Mouse (Mus musculus) midbrain, postnatal 0 days (tissue): ENCODE data around the gene Prkcg. TPM values are rescaled to one million over a fixed set of nuclear protein-coding genes. Genes with fewer than 3 reads are reported as not detected.

ENCODE experiments used
- ATAC-seq: fragments of 200-750 bp; cut with Nextera tagmentation; 2 replicates; pipeline ENCODE4 v1.8.0; 2017; ENCODE audit warnings: moderate number of reproducible peaks, mild to moderate bottlenecking, moderate TSS enrichment, moderate library complexity; ENCODE audit not compliant: low FRiP score
- DNase-seq: peaks from one replicate; pipeline ENCODE4 v3.0.0-alpha.2; 2015; ENCODE audit warnings: low spot score
- H3K27ac ChIP-seq: fragments of 300-500 bp; sonication (generic); 2 replicates; pipeline ENCODE4 v1.5.1; 2014; ENCODE audit warnings: low read depth, mild to moderate bottlenecking, low read length, mixed read lengths
- H3K27me3 ChIP-seq: fragments of 300-500 bp; sonication (generic); 2 replicates; pipeline ENCODE4 v1.6.1; 2014; ENCODE audit warnings: low read length, control low read depth, mixed read lengths; ENCODE audit not compliant: insufficient read depth
- H3K36me3 ChIP-seq: fragments of 300-500 bp; sonication (generic); 2 replicates; pipeline ENCODE4 v1.6.1; 2014; ENCODE audit warnings: low read length, control low read depth, mixed read lengths; ENCODE audit not compliant: insufficient read depth
- H3K4me1 ChIP-seq: fragments of 300-500 bp; sonication (generic); 2 replicates; pipeline ENCODE4 v1.6.1; 2014; ENCODE audit warnings: mild to moderate bottlenecking, control low read depth, antibody characterized with exemption, low read length, mixed read lengths; ENCODE audit not compliant: insufficient read depth
- H3K4me2 ChIP-seq: fragments of 300-500 bp; sonication (generic); 2 replicates; pipeline ENCODE4 v1.6.1; 2014; ENCODE audit warnings: low read depth, mild to moderate bottlenecking, low read length, mixed read lengths; ENCODE audit not compliant: poor library complexity, severe bottlenecking
- H3K4me3 ChIP-seq: fragments of 300-500 bp; sonication (generic); 2 replicates; pipeline ENCODE4 v1.5.1; 2014; ENCODE audit warnings: low read depth, mild to moderate bottlenecking, low read length, moderate library complexity
- H3K9ac ChIP-seq: fragments of 300-500 bp; sonication (generic); replicated peaks from 2 replicates; pipeline ENCODE4 v1.6.1; 2014; ENCODE audit warnings: mild to moderate bottlenecking, low read length, moderate library complexity, mixed read lengths; ENCODE audit not compliant: poor library complexity, severe bottlenecking
- H3K9me3 ChIP-seq: fragments of 300-500 bp; sonication (generic); 2 replicates; pipeline ENCODE4 v1.6.1; 2016; ENCODE audit warnings: low read length, control low read depth
- CTCF ChIP-seq: IDR thresholded peaks from 2 replicates; pipeline ENCODE4 v1.5.1; 2016; ENCODE audit warnings: antibody characterized with exemption, mild to moderate bottlenecking
- WGBS: fragments of 180-500 bp; shearing (Covaris S2); extraction: QIAGEN DNeasy Blood & Tissue Kit; methylation state at CpG from one replicate; pipeline ENCODE4 v1.1.7; 2014; 5-methylcytosine and 5-hydroxymethylcytosine counted together
- polyA plus RNA-seq: library from polyadenylated mRNA; unstranded; fragments of >200 nt; fragmentation: Nextera tagmentation; extraction: Ambion mirVana; gene quantifications from 2 replicates; pipeline ENCODE4 v1.2.1, GENCODE M21; 2015
- total RNA-seq: library from RNA; depleted of rRNA; stranded (reverse); fragments of >200 nt; gene quantifications from 2 replicates; pipeline ENCODE4 v1.2.3, GENCODE M21; 2014

Gene Prkcg
- total and polyA plus RNA-seq, 2 experiments from 2014 or later: 7.4 to 11.5 TPM

DNA sequence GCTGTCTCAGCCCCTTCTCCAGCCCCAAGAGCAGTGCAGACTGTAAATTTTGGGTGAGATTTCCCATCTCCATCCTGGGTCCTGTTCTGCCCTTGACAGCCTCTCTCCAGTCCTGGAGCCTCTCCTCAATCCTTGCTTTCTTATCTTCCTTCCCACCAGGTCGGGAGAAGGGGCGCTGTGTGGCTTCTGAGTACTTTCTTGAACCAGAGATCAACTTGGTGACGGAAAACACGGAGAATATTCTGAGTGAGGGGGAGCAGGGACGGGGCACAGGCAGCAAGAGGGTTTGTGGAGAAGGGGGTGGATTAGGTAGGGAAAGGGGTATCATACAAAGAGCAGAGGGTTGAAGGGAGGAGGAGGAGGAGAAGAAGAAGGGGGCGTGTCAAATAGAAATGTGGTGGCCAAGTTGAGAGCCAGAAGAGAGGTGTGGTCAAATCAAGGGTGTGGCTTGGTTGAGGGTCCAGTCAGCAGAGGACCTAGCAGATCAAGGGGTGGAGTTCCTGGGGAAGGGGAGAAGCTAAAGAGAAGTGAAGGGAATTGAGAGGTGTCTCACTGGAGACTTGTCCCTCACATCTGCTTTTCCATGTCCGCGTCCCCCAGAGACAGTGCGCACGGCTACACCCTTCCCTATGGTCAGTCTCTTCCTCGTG lies 49.4 kb downstream of the Prkcg start:
- Histone ChIP-seq H3K36me3 (peaks cover 14% of the 10 kb centered on the region), H3K9me3 (no peaks in the 10 kb centered on the region), H3K27me3 (no peaks in the 10 kb centered on the region), H3K9ac (no peak overlapping the region), H3K4me1 (peaks cover 8% of the 10 kb centered on the region; the same call in 1 of the 2 replicates), H3K4me3 (no peak overlapping the region), H3K4me2 (no peak overlapping the region), H3K27ac (no peak overlapping the region)
- no peak for ATAC-seq
- TF ChIP-seq CTCF: no peak
- 86% methylated on average over 11 of the region's 11 CpGs for WGBS
- no peak for DNase-seq

DNA sequence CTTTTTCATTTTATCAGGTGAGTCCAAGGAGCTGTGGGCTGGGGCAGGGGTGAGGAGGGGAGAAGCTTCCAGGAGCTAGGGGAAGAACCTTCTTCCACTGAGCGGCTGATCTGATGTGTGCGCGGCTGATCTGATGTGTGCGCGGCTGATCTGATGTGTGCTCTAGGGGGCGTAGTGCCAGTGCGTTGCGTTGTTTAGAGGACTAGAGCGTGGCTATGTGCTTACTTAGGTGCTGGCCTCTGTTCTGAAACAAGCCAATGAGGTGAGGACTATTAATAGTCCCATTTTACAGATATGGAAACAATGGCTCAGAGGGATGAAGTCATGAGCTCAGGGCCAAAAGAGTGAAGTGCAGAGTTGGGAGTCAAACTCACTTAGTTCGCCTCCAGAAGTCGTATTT lies 50.0 kb downstream of the Prkcg start:
- no peak overlapping the region for H3K27ac ChIP-seq
- no peak for ATAC-seq
- no peak for DNase-seq
- H3K4me1 ChIP-seq: 0 out of 2 replicates have a peak, but pooled peaks cover 2% of the 10 kb centered on the region
- 91% methylated on average over 11 of the region's 11 CpGs for WGBS
- no peaks in the 10 kb centered on the region for H3K27me3 ChIP-seq
- H3K4me2 ChIP-seq: no peak overlapping the region
- H3K36me3 ChIP-seq: peaks cover 14% of the 10 kb centered on the region
- H3K4me3 ChIP-seq: no peak overlapping the region
- no peak for TF ChIP-seq CTCF
- no peak overlapping the region for H3K9ac ChIP-seq
- no peaks in the 10 kb centered on the region for H3K9me3 ChIP-seq

DNA sequence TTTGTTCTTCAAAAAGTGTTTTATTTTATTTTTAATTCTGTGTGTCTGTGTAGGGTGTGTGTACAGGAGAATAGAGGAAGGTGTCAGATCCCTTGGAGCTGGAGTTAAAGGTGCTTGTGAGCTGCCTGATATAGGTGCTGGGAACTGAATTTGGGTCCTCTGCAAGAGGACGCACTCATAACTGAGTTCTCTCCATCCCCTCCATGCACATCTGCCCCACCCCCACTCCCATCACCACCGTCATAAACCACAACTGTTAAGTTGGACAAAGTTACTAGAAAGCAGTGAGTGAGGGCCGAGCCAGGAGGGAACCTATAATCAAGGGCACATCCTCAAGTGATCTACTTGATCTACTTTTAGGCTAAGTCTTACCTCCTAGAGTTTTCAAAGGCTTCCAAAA lies 54.9 kb downstream of the Prkcg start:
- ATAC-seq (no peak), DNase-seq (no peak)
- H3K4me1 ChIP-seq: no peaks in the 10 kb centered on the region
- WGBS: 93% methylated on average over 3 of the region's 3 CpGs
- H3K9me3 ChIP-seq: no peaks in the 10 kb centered on the region
- no peaks in the 10 kb centered on the region for H3K27me3 ChIP-seq
- no peak overlapping the region for H3K4me2 ChIP-seq
- no peak overlapping the region for H3K4me3 ChIP-seq
- no peak overlapping the region for H3K9ac ChIP-seq
- TF ChIP-seq CTCF: no peak
- H3K36me3 ChIP-seq: peaks cover 27% of the 10 kb centered on the region
- no peak overlapping the region for H3K27ac ChIP-seq

DNA sequence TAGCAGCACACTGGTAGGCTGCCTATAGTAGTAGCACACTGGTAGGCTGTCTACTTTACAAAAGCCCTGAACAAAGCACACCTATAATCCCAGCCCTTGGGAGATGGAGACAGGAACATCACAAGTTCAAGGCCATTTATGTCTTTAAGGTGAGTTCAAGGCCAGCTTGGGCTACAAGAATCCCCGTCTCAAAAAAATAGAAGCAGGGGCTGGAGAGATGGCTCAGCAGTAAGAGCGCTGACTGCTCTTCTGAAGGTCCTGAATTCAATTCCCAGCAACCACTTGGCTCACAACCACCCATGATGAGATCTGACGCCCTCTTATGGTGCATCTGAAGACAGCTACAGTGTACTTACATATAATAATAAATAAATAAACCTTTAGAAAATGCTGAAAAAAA lies 56.3 kb downstream of the Prkcg start:
- TF ChIP-seq CTCF: no peak
- Histone ChIP-seq H3K27ac (no peak overlapping the region), H3K36me3 (peaks cover 31% of the 10 kb centered on the region), H3K27me3 (no peaks in the 10 kb centered on the region), H3K9me3 (no peaks in the 10 kb centered on the region), H3K9ac (no peak overlapping the region), H3K4me2 (no peak overlapping the region), H3K4me1 (no peaks in the 10 kb centered on the region), H3K4me3 (no peak overlapping the region)
- no peak for ATAC-seq
- WGBS: 91% methylated on average over 3 of the region's 3 CpGs
- no peak for DNase-seq

DNA sequence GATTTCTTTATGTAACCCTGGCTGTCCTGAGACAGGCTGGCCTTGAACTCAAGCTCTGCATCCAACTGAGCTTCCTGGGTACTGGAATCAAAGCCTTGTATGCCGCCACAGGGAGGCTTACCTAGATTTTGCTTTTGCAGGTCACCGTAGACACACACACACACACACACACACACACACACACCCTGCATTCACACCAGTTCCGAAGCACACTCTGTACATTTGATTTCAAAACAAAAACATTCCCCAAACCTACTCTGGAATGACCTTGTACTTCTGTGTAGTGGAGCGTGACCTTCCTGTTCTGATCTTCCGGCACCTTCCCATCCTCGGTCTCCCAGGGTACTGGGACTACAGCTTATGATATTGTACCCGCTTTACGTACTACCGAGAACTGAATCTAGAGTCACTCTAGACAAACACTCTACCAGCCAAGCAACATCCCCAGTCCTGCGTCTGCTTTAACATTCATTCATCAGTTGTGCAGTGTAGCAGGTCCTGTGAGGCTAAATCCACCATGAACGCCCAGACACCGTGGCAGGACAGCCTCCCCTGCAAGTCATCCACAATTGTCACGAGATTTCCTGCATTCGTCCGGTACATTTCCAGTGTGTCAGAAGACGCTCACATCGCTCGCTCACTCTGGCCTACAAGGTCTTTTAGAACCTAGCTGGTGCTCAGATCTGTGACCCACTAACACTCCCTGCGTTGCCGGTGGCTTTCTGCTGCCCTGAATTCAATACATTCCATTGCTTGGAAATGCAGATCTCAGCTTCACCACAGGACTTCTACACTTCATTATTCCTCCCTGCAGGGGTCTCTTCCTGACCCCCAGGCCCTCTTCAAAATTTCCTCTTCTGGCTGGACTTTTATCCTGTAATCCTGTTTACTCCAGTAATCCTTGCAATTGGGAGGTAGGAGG lies 58.6 kb downstream of the Prkcg start:
- Histone ChIP-seq H3K4me2 (no peak overlapping the region), H3K4me3 (no peak overlapping the region), H3K27ac (no peak overlapping the region), H3K4me1 (no peaks in the 10 kb centered on the region), H3K9ac (no peak overlapping the region), H3K36me3 (peaks cover 22% of the 10 kb centered on the region), H3K27me3 (no peaks in the 10 kb centered on the region), H3K9me3 (no peaks in the 10 kb centered on the region)
- no peak for ATAC-seq
- no peak for DNase-seq
- 27% methylated on average over 20 of the region's 20 CpGs for WGBS
- TF ChIP-seq CTCF: no peak

DNA sequence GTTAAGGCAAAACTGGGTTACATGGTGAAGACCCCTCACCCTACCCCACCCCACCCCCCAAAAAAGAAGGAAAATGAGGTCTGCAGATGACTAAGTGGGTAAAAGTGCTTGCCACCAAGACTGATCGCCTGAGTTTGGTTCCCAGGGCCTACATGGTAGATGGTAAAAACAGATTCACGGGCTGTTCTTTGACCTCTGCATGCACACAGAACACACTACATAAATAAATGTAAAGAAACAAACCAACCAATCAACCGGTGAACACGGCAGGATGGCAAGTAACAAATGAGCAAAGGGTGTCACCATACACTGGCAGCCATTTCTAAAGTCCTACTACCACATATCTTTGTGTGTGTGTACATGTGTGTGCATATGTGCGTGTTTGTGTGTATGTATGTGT lies 59.3 kb downstream of the Prkcg start:
- DNase-seq: no peak
- Histone ChIP-seq H3K4me1 (no peaks in the 10 kb centered on the region), H3K9me3 (no peaks in the 10 kb centered on the region), H3K4me2 (no peak overlapping the region), H3K9ac (no peak overlapping the region), H3K27me3 (no peaks in the 10 kb centered on the region), H3K27ac (no peak overlapping the region), H3K4me3 (no peak overlapping the region), H3K36me3 (peaks cover 22% of the 10 kb centered on the region)
- 51% methylated on average over 5 of the region's 5 CpGs for WGBS
- no peak for ATAC-seq
- no peak for TF ChIP-seq CTCF
